Mouse (Mus musculus) c-Kit-positive CD71-positive TER-119-negative erythroid progenitor cells, embryonic 14.5 days (primary cell): ENCODE results near the gene Cplx3.

ENCODE experiments used
- DNase-seq: peaks from one replicate; pipeline ENCODE4 v3.0.0-alpha.2; 2013; ENCODE audit warnings: low read depth

Gene Cplx3

GRCm38 (mm10) chr9:57606139-57606851 is at the start of gene Cplx3:
TSS of gene Cplx3 (minus strand) at chr9:57606281.
- peak; percentile 34 for DNase-seq

GRCm38 (mm10) chr9:57655749-57656148 is 49.7 kb upstream of the Cplx3 start:
- peak; percentile 98 for DNase-seq

- DNase-seq: no peak
Observed at GRCm38 (mm10) chr9:57654966-57655365, 48.9 kb upstream of the Cplx3 start.

- DNase-seq: no peak
Observed at GRCm38 (mm10) chr9:57653283-57653682, 47.2 kb upstream of the Cplx3 start, which contains the start of gene Csk. TSS of gene Csk (minus strand) at chr9:57653631.

GRCm38 (mm10) chr9:57652855-57653254 is 46.8 kb upstream of the Cplx3 start:
- DNase-seq: no peak

GRCm38 (mm10) chr9:57652351-57652750 is 46.3 kb upstream of the Cplx3 start:
- DNase-seq: no peak

- DNase-seq: no peak
Observed at GRCm38 (mm10) chr9:57650786-57651311, 44.8 kb upstream of the Cplx3 start.

- no peak for DNase-seq
Observed at GRCm38 (mm10) chr9:57650130-57650785, 44.2 kb upstream of the Cplx3 start.

GRCm38 (mm10) chr9:57647286-57648108 is 41.4 kb upstream of the Cplx3 start:
- no peak for DNase-seq

GRCm38 (mm10) chr9:57646551-57647103 is 40.5 kb upstream of the Cplx3 start:
- DNase-seq: no peak

- peak; percentile 70 for DNase-seq
Observed at GRCm38 (mm10) chr9:57644944-57645893, 39.1 kb upstream of the Cplx3 start.

GRCm38 (mm10) chr9:57644442-57644943 is 38.4 kb upstream of the Cplx3 start:
- DNase-seq: no peak

- DNase-seq: no peak
Observed at GRCm38 (mm10) chr9:57643856-57644180, 37.7 kb upstream of the Cplx3 start.

GRCm38 (mm10) chr9:57643169-57643855 is 37.2 kb upstream of the Cplx3 start:
- DNase-seq: no peak

GRCm38 (mm10) chr9:57641775-57642550 is 35.9 kb upstream of the Cplx3 start:
- DNase-seq: no peak

GRCm38 (mm10) chr9:57641022-57641421 is 34.9 kb upstream of the Cplx3 start:
- no peak for DNase-seq

- DNase-seq: no peak
Observed at GRCm38 (mm10) chr9:57640384-57640783, 34.3 kb upstream of the Cplx3 start.

- DNase-seq: no peak
Observed at GRCm38 (mm10) chr9:57639661-57640328, 33.7 kb upstream of the Cplx3 start.
